Mouse (Mus musculus) midbrain, embryonic 14.5 days (tissue): ENCODE data around the gene Olfr1249. TPM values are rescaled to one million over a fixed set of nuclear protein-coding genes. Genes with fewer than 3 reads are reported as not detected.
"Not testable (repeated sequence)": the region's sequence is repeated elsewhere in the genome, so short reads cannot be mapped to it uniquely, and the experiment has no call there.

Experiments used
- ATAC-seq: fragments of 200-750 bp; cut with Nextera tagmentation; 2 replicates; pipeline ENCODE4 v1.8.0; 2017; ENCODE audit warnings: moderate number of reproducible peaks, moderate library complexity; ENCODE audit not compliant: low FRiP score, low TSS enrichment
- DNase-seq: peaks from one replicate; pipeline ENCODE4 v3.0.0-alpha.2; 2015
- H3K27ac ChIP-seq: fragments of 300-500 bp; sonication (generic); replicated peaks from 2 replicates; pipeline ENCODE4 v1.5.1; 2014; ENCODE audit warnings: mild to moderate bottlenecking, low read depth, low read length, moderate library complexity
- H3K27me3 ChIP-seq: fragments of 300-500 bp; sonication (generic); 2 replicates; pipeline ENCODE4 v1.6.1; 2014; ENCODE audit warnings: low read length, control low read depth, mixed read lengths; ENCODE audit not compliant: control insufficient read depth, insufficient read depth
- H3K36me3 ChIP-seq: fragments of 300-500 bp; sonication (generic); 2 replicates; pipeline ENCODE4 v1.6.1; 2014; ENCODE audit warnings: low read length, control low read depth; ENCODE audit not compliant: control insufficient read depth, insufficient read depth
- H3K4me1 ChIP-seq: fragments of 300-500 bp; sonication (generic); 2 replicates; pipeline ENCODE4 v1.6.1; 2014; ENCODE audit warnings: mild to moderate bottlenecking, antibody characterized with exemption, low read length, control low read depth; ENCODE audit not compliant: control insufficient read depth, insufficient read depth
- H3K4me2 ChIP-seq: fragments of 300-500 bp; sonication (generic); 2 replicates; pipeline ENCODE4 v1.6.1; 2014; ENCODE audit warnings: mild to moderate bottlenecking, low read length, moderate library complexity
- H3K4me3 ChIP-seq: fragments of 300-500 bp; sonication (generic); replicated peaks from 2 replicates; pipeline ENCODE4 v1.5.1; 2014; ENCODE audit warnings: low read depth, low read length
- H3K9ac ChIP-seq: fragments of 300-500 bp; sonication (generic); replicated peaks from 2 replicates; pipeline ENCODE4 v1.6.1; 2014; ENCODE audit warnings: mild to moderate bottlenecking, low read length, moderate library complexity
- H3K9me3 ChIP-seq: fragments of 300-500 bp; sonication (generic); 2 replicates; pipeline ENCODE4 v1.6.1; 2016; ENCODE audit warnings: low read length, control low read depth, mixed read lengths; ENCODE audit not compliant: control insufficient read depth
- WGBS: fragments of 180-500 bp; shearing (Covaris S2); extraction: QIAGEN DNeasy Blood & Tissue Kit; methylation state at CpG from one replicate; pipeline ENCODE4 v1.1.7; 2014; 5-methylcytosine and 5-hydroxymethylcytosine counted together
- polyA plus RNA-seq: library from polyadenylated mRNA; unstranded; fragments of >200 nt; fragmentation: Nextera tagmentation; extraction: Ambion mirVana; gene quantifications from 2 replicates; pipeline ENCODE4 v1.2.1, GENCODE M21; 2014

The Olfr1249 gene
- not detected in 2 replicates for polyA plus RNA-seq

DNA sequence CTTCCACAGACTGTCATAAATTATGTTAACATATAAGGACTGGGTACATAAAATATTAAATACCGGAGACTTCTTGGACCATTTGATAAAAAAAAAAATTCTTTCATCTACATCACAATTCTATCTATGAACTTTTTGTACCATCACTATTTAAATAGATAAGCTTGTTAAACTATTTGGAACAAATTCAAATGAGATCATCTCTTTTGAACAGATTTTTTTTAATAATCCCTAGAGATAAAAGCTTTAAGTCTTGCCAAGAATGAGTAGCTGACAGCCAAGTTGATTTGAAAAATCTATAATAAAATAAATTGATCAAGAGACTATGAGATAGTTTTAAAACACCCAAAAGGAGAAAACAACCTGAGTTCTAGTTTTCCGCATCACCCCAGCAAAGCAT is at the start of gene Olfr1249:
Gene Olfr1249 (minus strand): TSS at position 101 of the 400 bp plus-strand sequence.
- Histone ChIP-seq H3K36me3 (no peaks in the 10 kb centered on the region), H3K4me1 (no peaks in the 10 kb centered on the region), H3K9me3 (no peaks in the 10 kb centered on the region), H3K4me2 (no peak within 1 kb of the TSS), H3K27ac (no peak within 1 kb of the TSS), H3K27me3 (no peaks in the 10 kb centered on the region), H3K4me3 (no peak within 1 kb of the TSS), H3K9ac (no peak within 1 kb of the TSS)
- DNase-seq, result no peak
- ATAC-seq, result no peak
- WGBS, result 93% methylated on average over 2 of the region's 2 CpGs

DNA sequence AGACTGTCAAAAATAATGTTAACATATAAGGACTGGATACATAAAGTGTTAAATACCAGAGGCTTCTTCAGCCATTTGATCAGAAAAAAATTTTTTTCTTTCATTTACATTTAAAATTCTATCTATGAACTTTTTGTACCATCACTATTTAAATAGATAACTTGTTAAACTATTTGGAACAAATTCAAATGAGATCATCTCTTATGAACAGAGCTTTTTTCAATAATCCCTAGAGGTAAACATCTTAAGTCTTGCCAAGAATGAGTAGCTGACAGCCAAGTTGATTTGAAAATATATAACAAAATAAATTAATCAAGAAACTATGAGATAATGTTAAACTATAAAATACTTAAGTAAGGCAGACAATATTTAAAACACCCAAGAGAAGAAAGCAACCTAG is 37.1 kb upstream of the Olfr1249 start, which contains the start of gene Olfr1251:
Gene Olfr1251 (minus strand): TSS at position 101 of the 400 bp plus-strand sequence.
- H3K9me3 ChIP-seq, result no peaks in the 10 kb centered on the region
- H3K36me3 ChIP-seq, result no peaks in the 10 kb centered on the region
- H3K9ac ChIP-seq, result no peak within 1 kb of the TSS
- no peak within 1 kb of the TSS for H3K4me2 ChIP-seq
- ATAC-seq (no peak), DNase-seq (no peak)
- no peak within 1 kb of the TSS for H3K27ac ChIP-seq
- H3K27me3 ChIP-seq, result no peaks in the 10 kb centered on the region
- no peak within 1 kb of the TSS for H3K4me3 ChIP-seq
- no peaks in the 10 kb centered on the region for H3K4me1 ChIP-seq

DNA sequence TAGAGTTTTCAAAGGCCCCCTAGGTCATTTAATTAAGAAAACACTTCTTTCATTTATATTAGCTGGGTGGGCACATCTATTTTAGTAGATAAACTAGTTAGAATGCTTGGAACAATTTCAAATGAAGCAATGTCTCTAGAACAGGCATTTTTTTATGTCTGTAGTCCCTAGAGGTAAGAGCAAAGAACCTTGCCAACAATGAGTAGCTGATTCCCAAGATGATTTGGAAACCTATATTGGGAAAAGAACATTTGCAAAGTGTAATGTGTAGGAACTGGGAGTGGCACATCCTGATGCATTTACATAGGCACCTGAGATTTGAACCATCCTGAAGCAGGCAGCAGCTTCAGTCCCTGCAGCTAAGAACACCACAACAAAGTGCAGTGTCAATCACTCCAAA is 26.6 kb upstream of the Olfr1249 start, which contains the start of gene Olfr1250:
Gene Olfr1250 (minus strand): TSS at position 101 of the 400 bp plus-strand sequence.
- Histone ChIP-seq H3K27me3 (no peaks in the 10 kb centered on the region), H3K4me1 (no peaks in the 10 kb centered on the region), H3K4me3 (no peak within 1 kb of the TSS), H3K4me2 (no peak within 1 kb of the TSS), H3K27ac (no peak within 1 kb of the TSS), H3K9me3 (no peaks in the 10 kb centered on the region), H3K9ac (no peak within 1 kb of the TSS), H3K36me3 (no peaks in the 10 kb centered on the region)
- no peak for DNase-seq
- ATAC-seq, result no peak

DNA sequence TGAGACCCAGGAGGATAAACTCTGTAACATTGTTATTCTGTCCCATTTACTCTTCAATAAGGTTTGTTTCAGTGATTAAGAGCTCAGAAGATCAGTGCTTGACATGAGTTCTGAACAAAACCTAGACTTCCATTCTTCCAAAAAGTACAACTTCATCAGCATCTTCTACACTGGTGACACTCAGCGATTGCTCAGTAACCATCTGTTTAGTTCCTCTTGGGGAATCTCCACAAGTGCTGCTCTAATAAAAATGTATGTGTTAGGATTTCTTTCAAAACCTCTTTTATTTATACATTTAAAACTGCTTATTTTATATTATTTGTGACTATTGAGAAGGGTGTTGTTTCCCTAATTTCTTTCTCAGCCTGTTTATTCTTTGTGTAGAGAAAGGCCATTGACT is 16.6 kb downstream of the Olfr1249 start, which contains the start of gene Olfr1248:
Gene Olfr1248 (minus strand): TSS at position 101 of the 400 bp plus-strand sequence.
- DNase-seq, result not testable (repeated sequence)
- WGBS, result 92% methylated on average over 1 of the region's 1 CpGs

DNA sequence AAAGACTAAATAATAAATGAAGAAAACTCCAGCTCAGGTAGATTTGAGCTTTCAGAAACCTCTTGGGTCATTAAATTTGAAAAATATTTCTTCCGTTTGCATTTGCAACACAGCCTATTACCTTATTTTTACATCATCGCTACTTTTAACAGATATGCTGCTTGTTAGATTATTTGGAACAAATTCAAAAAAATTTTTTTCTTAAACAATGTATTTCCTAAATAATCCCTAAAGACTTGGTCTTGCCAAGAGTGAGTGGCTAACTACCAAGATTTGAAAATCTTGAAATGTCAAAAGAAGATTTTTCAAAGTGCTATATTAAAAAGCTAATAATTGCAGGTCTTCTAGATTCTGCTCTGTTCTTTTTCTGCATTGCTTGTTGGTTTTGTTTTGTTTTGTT is 20.8 kb downstream of the Olfr1249 start, which contains the start of gene Olfr1247:
Gene Olfr1247 (minus strand): TSS at position 101 of the 400 bp plus-strand sequence.
- no peaks in the 10 kb centered on the region for H3K9me3 ChIP-seq
- no peaks in the 10 kb centered on the region for H3K36me3 ChIP-seq
- DNase-seq (no peak), ATAC-seq (no peak)
- H3K27ac ChIP-seq, result no peak within 1 kb of the TSS
- no peaks in the 10 kb centered on the region for H3K27me3 ChIP-seq
- no peak within 1 kb of the TSS for H3K4me3 ChIP-seq
- H3K4me1 ChIP-seq, result no peaks in the 10 kb centered on the region
- no peak within 1 kb of the TSS for H3K4me2 ChIP-seq
- 97% methylated on average over 2 of the region's 2 CpGs for WGBS
- H3K9ac ChIP-seq, result no peak within 1 kb of the TSS

More for the DNA sequence above, 16.6 kb downstream of the Olfr1249 start, which contains the start of gene Olfr1248:
- not testable (repeated sequence) for ATAC-seq, H3K9me3 ChIP-seq, H3K36me3 ChIP-seq, H3K4me3 ChIP-seq, H3K27ac ChIP-seq, H3K4me2 ChIP-seq, H3K9ac ChIP-seq, H3K27me3 ChIP-seq, H3K4me1 ChIP-seq

DNA sequence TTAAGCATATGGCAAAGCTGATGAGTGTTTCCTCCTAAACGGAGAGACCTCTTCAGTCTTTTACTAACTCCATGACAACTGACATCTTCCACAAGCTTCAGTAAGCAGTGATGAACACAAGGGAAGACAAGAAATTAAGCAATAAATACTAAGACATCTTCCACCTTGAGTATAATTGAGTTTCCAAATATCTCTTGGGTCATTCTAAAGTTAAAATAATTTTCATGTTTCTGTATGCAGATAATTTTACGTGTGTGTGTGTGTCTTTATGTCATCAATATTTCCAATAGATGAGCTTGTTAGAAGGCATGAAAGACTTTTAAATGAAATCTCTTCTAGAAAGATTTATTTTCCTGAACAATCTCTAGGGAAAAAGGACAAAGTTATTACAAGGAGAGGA is 41.7 kb downstream of the Olfr1249 start, which contains the start of gene Olfr1246:
Gene Olfr1246 (minus strand): TSS at position 101 of the 400 bp plus-strand sequence.
- ATAC-seq, result no peak
- no peak for DNase-seq
- Histone ChIP-seq H3K4me2 (no peak within 1 kb of the TSS), H3K36me3 (no peaks in the 10 kb centered on the region), H3K9me3 (no peaks in the 10 kb centered on the region), H3K27ac (no peak within 1 kb of the TSS), H3K9ac (no peak within 1 kb of the TSS), H3K4me3 (no peak within 1 kb of the TSS), H3K27me3 (no peaks in the 10 kb centered on the region), H3K4me1 (no peaks in the 10 kb centered on the region)
- WGBS, result 88% methylated on average over 2 of the region's 2 CpGs

Other genes starting within 250 kb of the Olfr1249 start
- gene Olfr1238, start 225.3 kb downstream of the Olfr1249 start, polyA plus RNA-seq, result not detected in 2 replicates
- gene Olfr1239, start 214.6 kb downstream of the Olfr1249 start, polyA plus RNA-seq, result not detected in 2 replicates
- gene Olfr1240, start 192.0 kb downstream of the Olfr1249 start, polyA plus RNA-seq, result not detected in 2 replicates
- gene Olfr1241, start 147.9 kb downstream of the Olfr1249 start, polyA plus RNA-seq, result not detected in 2 replicates
- gene Olfr1242, start 136.6 kb downstream of the Olfr1249 start, polyA plus RNA-seq, result not detected in 2 replicates
- gene Olfr1243, start 103.5 kb downstream of the Olfr1249 start, polyA plus RNA-seq, result not detected in 2 replicates
- gene Olfr1245, start 56.5 kb downstream of the Olfr1249 start, polyA plus RNA-seq, result not detected in 2 replicates
- gene Olfr1246, start 41.8 kb downstream of the Olfr1249 start, polyA plus RNA-seq, result not detected in 2 replicates
- not detected in 2 replicates for gene Olfr1247, start 20.9 kb downstream of the Olfr1249 start, polyA plus RNA-seq
- not detected in 2 replicates for gene Olfr1248, start 16.7 kb downstream of the Olfr1249 start, polyA plus RNA-seq
- not detected in 2 replicates for gene Olfr1250, start 26.5 kb upstream of the Olfr1249 start, polyA plus RNA-seq
- not detected in 2 replicates for gene Olfr1251, start 37.0 kb upstream of the Olfr1249 start, polyA plus RNA-seq
- gene Olfr1252, start 90.0 kb upstream of the Olfr1249 start, polyA plus RNA-seq, result not detected in 2 replicates
- gene Olfr1253, start 122.1 kb upstream of the Olfr1249 start, polyA plus RNA-seq, result not detected in 2 replicates
- not detected in 2 replicates for gene Olfr1254, start 158.6 kb upstream of the Olfr1249 start, polyA plus RNA-seq
- gene Olfr1255, start 177.1 kb upstream of the Olfr1249 start, polyA plus RNA-seq, result not detected in 2 replicates
- 0.08 TPM in 1 of 2 replicates, not detected in the other for gene Olfr1256, start 206.6 kb upstream of the Olfr1249 start, polyA plus RNA-seq
- not detected in 2 replicates for gene Olfr48, start 213.2 kb upstream of the Olfr1249 start, polyA plus RNA-seq
- gene Olfr1257, start 243.5 kb upstream of the Olfr1249 start, polyA plus RNA-seq, result not detected in 2 replicates